Mouse (Mus musculus): ENCODE measurements around the gene Mtus2. TPM values are rescaled to one million over a fixed set of nuclear protein-coding genes. Genes with fewer than 3 reads are reported as not detected.
A peak's percentile ranks its signal among the peaks of the same experiment; 100 is the strongest.

Mtus2 gene
- total and polyA plus RNA-seq, 3 experiments = 0.03 to 0.13 TPM; not detected in 1

DNA sequence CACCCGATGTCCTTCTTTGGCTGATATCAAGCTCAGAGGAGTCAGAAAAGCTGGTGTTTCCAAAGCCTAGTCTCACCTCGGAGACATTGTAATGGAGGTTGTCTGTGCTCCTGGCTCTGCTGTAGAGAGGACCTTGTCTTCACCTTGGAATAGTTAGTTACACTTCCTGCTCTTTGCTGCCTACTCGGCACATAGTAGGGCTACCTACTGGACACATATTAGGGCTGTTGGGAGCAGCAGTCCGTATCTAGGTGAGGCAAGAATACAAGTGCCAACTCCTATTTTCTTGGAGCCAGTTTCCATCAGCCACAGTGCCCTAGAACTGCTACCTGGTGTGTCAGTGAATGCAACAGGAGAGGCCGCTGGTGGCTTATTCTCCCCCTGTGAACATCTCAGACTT is 330.4 kb downstream of the Mtus2 start:
- Histone ChIP-seq H3K9ac (ENCODE audit: insufficient read depth, low read depth) (no peak overlapping the region), H3K36me3 (replicated peaks in 1 of 2; ENCODE audit: control insufficient read depth in 1 of 2, insufficient read depth in 1 of 2, low read length in 1 of 2) (no peaks in the 10 kb centered on the region), H3K9me3 (replicated peaks; ENCODE audit: low read length) (peaks cover 9% of the 10 kb centered on the region), H3K4me2 (ENCODE audit: insufficient read depth, low read depth, poor library complexity, severe bottlenecking) (no peak overlapping the region), H3K27ac (ENCODE audit: insufficient read depth, low read depth) (no peak overlapping the region), H3K79me2 (replicated peaks; ENCODE audit: control insufficient read depth, extremely low read depth, insufficient read depth, poor library complexity, severe bottlenecking) (no peaks in the 10 kb centered on the region), H3K27me3 (replicated peaks) (peaks cover 3% of the 10 kb centered on the region), H3K4me3 (replicated peaks in 1 of 3; ENCODE audit: low read depth in 2 of 3, low read length in 2 of 3, poor library complexity in 1 of 3) (no peak overlapping the region), H3K4me1 (ENCODE audit: control insufficient read depth in 1 of 2, insufficient read depth in 2 of 2) (peaks cover 0 to 9% of the 10 kb centered on the region in 2 experiments; a peak in 2 of 4 replicates)
- TF ChIP-seq POLR2A (IDR thresholded peaks at IDR 0.05; ENCODE audit: low read depth, low read length) = no peak
- TF ChIP-seq POLR2AphosphoS2 (IDR thresholded peaks at IDR 0.05; ENCODE audit: low read depth, low read length) = no peak
- no peak for TF ChIP-seq RCOR1 (conservative IDR thresholded peaks at IDR 0.05; ENCODE audit: low read depth, low read length)
- TF ChIP-seq ZKSCAN1 (IDR thresholded peaks at IDR 0.05; ENCODE audit: borderline replicate concordance, low read depth, low read length) = peak; percentile 83
- TF ChIP-seq CTCF (conservative IDR thresholded peaks at IDR 0.05 in 1 of 2, IDR thresholded peaks at IDR 0.05 in 1 of 2; ENCODE audit: low read depth in 2 of 2, low read length in 2 of 2) = no peak
- no peak for DNase-seq (ENCODE audit: extremely low read depth)
- dilution Hi-C loops (cut with MboI; ENCODE audit: extremely low pct_ligation_motif_present, extremely low pct_unique_long_range_greater_than_20kb, low sequenced_read_pairs) = no loop called here
- in situ Hi-C loops (cut with MboI; ENCODE audit: low pct_ligation_motif_present, low pct_unique_long_range_greater_than_20kb, low sequenced_read_pairs) = no loop called here

DNA sequence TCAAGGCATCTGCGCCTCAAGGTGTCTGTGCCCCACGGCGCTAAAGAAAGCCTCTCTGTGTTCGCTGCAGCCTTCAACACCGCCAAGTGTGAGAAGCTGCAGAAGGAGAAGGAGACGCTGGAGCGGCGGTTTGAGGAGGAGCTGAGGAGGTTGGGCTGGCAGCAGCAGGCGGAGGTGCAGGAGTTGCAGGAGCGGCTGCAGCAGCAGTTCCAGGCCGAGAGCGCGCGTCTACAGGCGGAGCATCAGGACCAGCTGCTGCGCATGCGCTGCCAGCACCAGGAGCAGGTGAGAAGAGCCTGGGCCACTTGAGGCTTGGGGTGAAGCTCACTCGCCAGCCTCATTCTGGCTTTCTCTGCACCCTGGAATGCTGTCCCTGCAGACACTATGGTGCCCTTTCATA is 331.7 kb downstream of the Mtus2 start:
- peaks cover 0 to 9% of the 10 kb centered on the region in 2 experiments; a peak in 2 of 4 replicates for H3K4me1 ChIP-seq (ENCODE audit: control insufficient read depth in 1 of 2, insufficient read depth in 2 of 2)
- peaks cover 3% of the 10 kb centered on the region for H3K27me3 ChIP-seq (replicated peaks)
- no peak for DNase-seq (ENCODE audit: extremely low read depth)
- no peak for TF ChIP-seq ELF1 (IDR thresholded peaks at IDR 0.05; ENCODE audit: low read depth, low read length)
- TF ChIP-seq POLR2AphosphoS2 (IDR thresholded peaks at IDR 0.05; ENCODE audit: low read depth, low read length) = no peak
- no peak for TF ChIP-seq CHD1 (IDR thresholded peaks at IDR 0.05; ENCODE audit: low read depth, low read length)
- TF ChIP-seq UBTF (IDR thresholded peaks at IDR 0.05; ENCODE audit: low read depth, low read length) = no peak
- TF ChIP-seq ZC3H11A (IDR thresholded peaks at IDR 0.05; ENCODE audit: low read depth, low read length) = no peak
- no peak for TF ChIP-seq E2F4 (IDR thresholded peaks at IDR 0.05; ENCODE audit: insufficient replicate concordance, low read depth, low read length)
- no peak for TF ChIP-seq NRF1 (IDR thresholded peaks at IDR 0.05; ENCODE audit: low read depth, low read length)
- no peak for TF ChIP-seq KAT2A (IDR thresholded peaks at IDR 0.05; ENCODE audit: insufficient replicate concordance, low read length)
- H3K79me2 ChIP-seq (replicated peaks; ENCODE audit: control insufficient read depth, extremely low read depth, insufficient read depth, poor library complexity, severe bottlenecking) = no peaks in the 10 kb centered on the region
- dilution Hi-C loops (cut with MboI; ENCODE audit: extremely low pct_ligation_motif_present, extremely low pct_unique_long_range_greater_than_20kb, low sequenced_read_pairs) (no loop called here), in situ Hi-C loops (cut with MboI; ENCODE audit: low pct_ligation_motif_present, low pct_unique_long_range_greater_than_20kb, low sequenced_read_pairs) (no loop called here)
- no peak overlapping the region for H3K4me2 ChIP-seq (ENCODE audit: insufficient read depth, low read depth, poor library complexity, severe bottlenecking)
- no peak overlapping the region for H3K9ac ChIP-seq (ENCODE audit: insufficient read depth, low read depth)
- H3K4me3 ChIP-seq (replicated peaks in 1 of 3; ENCODE audit: low read depth in 2 of 3, low read length in 2 of 3, poor library complexity in 1 of 3) = no peak overlapping the region
- no peaks in the 10 kb centered on the region for H3K36me3 ChIP-seq (replicated peaks in 1 of 2; ENCODE audit: control insufficient read depth in 1 of 2, insufficient read depth in 1 of 2, low read length in 1 of 2)
- no peak overlapping the region for H3K27ac ChIP-seq (ENCODE audit: insufficient read depth, low read depth)
- peaks cover 13% of the 10 kb centered on the region for H3K9me3 ChIP-seq (replicated peaks; ENCODE audit: low read length)

DNA sequence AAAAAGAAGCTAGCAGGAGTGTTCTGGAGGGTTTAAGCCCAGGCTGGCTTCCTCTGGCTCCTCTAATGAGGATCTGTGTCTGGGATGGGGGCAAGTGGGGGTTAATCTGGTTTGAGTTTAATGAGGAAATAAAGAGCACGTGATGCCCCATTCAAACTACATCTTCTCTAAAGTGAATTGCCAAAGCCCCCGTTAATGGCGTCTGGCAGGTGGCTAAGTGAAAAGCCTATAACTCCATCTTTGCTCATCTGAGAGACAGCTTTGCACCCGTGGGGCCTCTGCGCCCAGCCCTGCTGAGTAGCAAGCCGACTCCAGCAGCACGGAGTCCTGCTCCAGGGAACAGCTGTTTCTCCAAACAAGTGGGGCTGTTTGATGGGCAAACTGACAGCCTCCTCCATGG is 332.8 kb downstream of the Mtus2 start:
- Histone ChIP-seq H3K79me2 (replicated peaks; ENCODE audit: control insufficient read depth, extremely low read depth, insufficient read depth, poor library complexity, severe bottlenecking) (no peaks in the 10 kb centered on the region), H3K4me2 (ENCODE audit: insufficient read depth, low read depth, poor library complexity, severe bottlenecking) (no peak overlapping the region), H3K36me3 (replicated peaks in 1 of 2; ENCODE audit: control insufficient read depth in 1 of 2, insufficient read depth in 1 of 2, low read length in 1 of 2) (no peaks in the 10 kb centered on the region), H3K9ac (ENCODE audit: insufficient read depth, low read depth) (no peak overlapping the region), H3K27me3 (replicated peaks) (no peaks in the 10 kb centered on the region), H3K27ac (ENCODE audit: insufficient read depth, low read depth) (no peak overlapping the region), H3K9me3 (replicated peaks; ENCODE audit: low read length) (peaks cover 13% of the 10 kb centered on the region), H3K4me1 (ENCODE audit: control insufficient read depth in 1 of 2, insufficient read depth in 2 of 2) (peaks cover 0 to 9% of the 10 kb centered on the region in 2 experiments; a peak in 2 of 4 replicates), H3K4me3 (replicated peaks in 1 of 3; ENCODE audit: low read depth in 2 of 3, low read length in 2 of 3, poor library complexity in 1 of 3) (no peak overlapping the region)
- DNase-seq (ENCODE audit: extremely low read depth) = no peak
- in situ Hi-C loops (cut with MboI; ENCODE audit: low pct_ligation_motif_present, low pct_unique_long_range_greater_than_20kb, low sequenced_read_pairs) = no loop called here
- no peak for TF ChIP-seq TCF12 (IDR thresholded peaks at IDR 0.05; ENCODE audit: low read depth, low read length)
- TF ChIP-seq ZMIZ1 (IDR thresholded peaks at IDR 0.05; ENCODE audit: low read depth, low read length) = no peak
- no peak for TF ChIP-seq E2F4 (IDR thresholded peaks at IDR 0.05; ENCODE audit: insufficient replicate concordance, low read depth, low read length)
- no peak for TF ChIP-seq SIN3A (IDR thresholded peaks at IDR 0.05; ENCODE audit: low read length)
- no peak for TF ChIP-seq MEF2A (IDR thresholded peaks at IDR 0.05; ENCODE audit: borderline replicate concordance, low read depth, low read length)
- TF ChIP-seq USF1 (IDR thresholded peaks at IDR 0.05; ENCODE audit: low read depth, low read length) = no peak
- dilution Hi-C loops (cut with MboI; ENCODE audit: extremely low pct_ligation_motif_present, extremely low pct_unique_long_range_greater_than_20kb, low sequenced_read_pairs) = no loop called here

Measured in CH12.LX (cell line).